Mouse (Mus musculus): ENCODE measurements around the gene Dennd5b. TPM values are rescaled to one million over a fixed set of nuclear protein-coding genes. Genes with fewer than 3 reads are reported as not detected.
"Not testable (repeated sequence)": the region's sequence is repeated elsewhere in the genome, so short reads cannot be mapped to it uniquely, and the experiment has no call there.

Dennd5b gene
- polyA plus RNA-seq, 1 experiment from 2014 or later: 12.1 TPM

DNA sequence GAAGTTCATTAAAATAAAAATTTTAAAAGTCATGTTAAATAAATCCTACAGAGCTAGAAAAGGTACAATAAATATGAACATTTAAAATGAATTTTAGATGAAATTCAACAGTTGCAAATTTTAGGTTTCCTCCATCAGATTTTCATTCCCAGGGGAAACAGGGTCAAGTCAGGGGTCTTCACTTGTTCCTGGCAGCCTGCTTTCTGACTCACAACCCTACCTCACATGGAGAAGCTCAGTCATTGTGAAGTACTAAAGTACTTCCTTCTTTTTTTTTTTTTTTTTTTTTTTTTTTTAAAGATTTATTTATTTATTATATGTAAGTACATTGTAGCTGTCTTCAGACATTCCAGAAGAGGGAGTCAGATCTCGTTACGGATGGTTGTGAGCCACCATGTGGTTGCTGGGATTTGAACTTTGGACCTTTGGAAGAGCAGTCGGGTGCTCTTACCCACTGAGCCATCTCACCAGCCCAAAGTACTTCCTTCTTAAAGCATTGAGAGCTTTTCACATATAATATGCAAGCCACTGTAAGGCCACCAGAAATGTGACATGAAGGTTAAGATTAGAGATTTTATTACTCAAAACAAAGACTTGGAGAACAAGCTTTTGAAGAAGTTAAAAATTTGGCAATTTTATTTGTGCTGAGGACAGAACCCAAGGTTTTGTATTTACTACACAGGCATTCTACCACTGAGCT lies 111.5 kb downstream of the Dennd5b start:
- ATAC-seq (ENCODE audit: insufficient number of reproducible peaks, insufficient read depth, low FRiP score, low read depth); H3K9me3 ChIP-seq (ENCODE audit: control insufficient read depth, low read depth, low read length); H3K9ac ChIP-seq (replicated peaks; ENCODE audit: low read depth, low read length); H3K36me3 ChIP-seq (ENCODE audit: control insufficient read depth, insufficient read depth, low read length); H3K27me3 ChIP-seq (ENCODE audit: control insufficient read depth, insufficient read depth, low read length); H3K4me2 ChIP-seq (replicated peaks; ENCODE audit: low read depth, low read length); H3K4me3 ChIP-seq (ENCODE audit: low read depth, low read length); H3K4me1 ChIP-seq (ENCODE audit: control insufficient read depth, insufficient read depth, low read length); H3K27ac ChIP-seq (ENCODE audit: low read length): not testable (repeated sequence)
- WGBS: 100% methylated on average over 1 of the region's 3 CpGs

GRCm38 (mm10) chr6:148986003-148986402 lies 115.5 kb downstream of the Dennd5b start:
- Histone ChIP-seq H3K9me3 (ENCODE audit: control insufficient read depth, low read depth, low read length) (no peaks in the 10 kb centered on the region), H3K4me1 (ENCODE audit: control insufficient read depth, insufficient read depth, low read length) (no peaks in the 10 kb centered on the region), H3K9ac (replicated peaks; ENCODE audit: low read depth, low read length) (no peak overlapping the region), H3K27ac (ENCODE audit: low read length) (no peak overlapping the region), H3K4me2 (replicated peaks; ENCODE audit: low read depth, low read length) (no peak overlapping the region), H3K36me3 (ENCODE audit: control insufficient read depth, insufficient read depth, low read length) (no peaks in the 10 kb centered on the region), H3K4me3 (ENCODE audit: low read depth, low read length) (no peak overlapping the region), H3K27me3 (ENCODE audit: control insufficient read depth, insufficient read depth, low read length) (no peaks in the 10 kb centered on the region)
- 76% methylated on average over 4 of the region's 4 CpGs for WGBS
- no peak for ATAC-seq (ENCODE audit: insufficient number of reproducible peaks, insufficient read depth, low FRiP score, low read depth)

DNA sequence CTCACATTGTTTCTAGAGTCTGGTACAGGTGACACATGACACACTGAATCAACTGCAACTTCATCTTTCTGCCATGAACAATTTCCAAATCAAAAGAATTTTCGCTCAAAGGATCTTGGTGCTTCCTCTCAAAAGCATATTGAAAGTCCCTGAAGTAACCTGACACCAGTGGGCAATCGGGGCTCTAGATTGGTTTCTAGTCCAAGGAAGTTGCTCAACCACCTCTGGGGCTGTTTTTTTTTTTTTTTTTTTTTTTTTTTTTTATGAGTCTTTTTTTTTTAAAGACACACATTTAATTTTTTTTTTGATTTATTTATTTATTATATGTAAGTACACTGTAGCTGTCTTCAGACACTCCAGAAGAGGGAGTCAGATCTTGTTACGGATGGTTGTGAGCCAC lies 121.0 kb downstream of the Dennd5b start:
- H3K4me1 ChIP-seq (ENCODE audit: control insufficient read depth, insufficient read depth, low read length): no peaks in the 10 kb centered on the region
- no peaks in the 10 kb centered on the region for H3K36me3 ChIP-seq (ENCODE audit: control insufficient read depth, insufficient read depth, low read length)
- WGBS: 44% methylated on average over 2 of the region's 3 CpGs
- H3K27ac ChIP-seq (ENCODE audit: low read length): no peak overlapping the region
- H3K4me3 ChIP-seq (ENCODE audit: low read depth, low read length): no peak overlapping the region
- H3K9me3 ChIP-seq (ENCODE audit: control insufficient read depth, low read depth, low read length): no peaks in the 10 kb centered on the region
- no peak overlapping the region for H3K4me2 ChIP-seq (replicated peaks; ENCODE audit: low read depth, low read length)
- H3K9ac ChIP-seq (replicated peaks; ENCODE audit: low read depth, low read length): no peak overlapping the region
- no peaks in the 10 kb centered on the region for H3K27me3 ChIP-seq (ENCODE audit: control insufficient read depth, insufficient read depth, low read length)
- no peak for ATAC-seq (ENCODE audit: insufficient number of reproducible peaks, insufficient read depth, low FRiP score, low read depth)

DNA sequence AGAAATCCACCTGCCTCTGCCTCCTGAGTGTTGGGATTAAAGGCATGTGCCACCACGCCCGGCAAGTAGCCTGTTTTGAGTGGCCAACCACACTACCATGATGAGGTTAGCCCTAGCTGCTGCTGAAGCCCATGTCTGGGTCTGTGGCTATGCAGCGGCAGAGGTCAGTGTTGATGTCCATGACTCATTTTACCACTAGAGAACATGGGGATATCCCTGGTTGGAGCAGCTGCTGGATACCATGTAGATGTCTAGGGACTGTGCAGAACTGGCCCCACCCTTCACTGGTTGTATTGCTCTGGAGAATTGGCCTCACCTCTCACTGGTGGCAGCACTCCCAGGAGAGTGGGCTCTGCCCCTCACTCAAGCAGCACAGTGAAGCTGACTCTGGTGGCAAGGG lies 126.4 kb downstream of the Dennd5b start:
- no peak overlapping the region for H3K9ac ChIP-seq (replicated peaks; ENCODE audit: low read depth, low read length)
- no peaks in the 10 kb centered on the region for H3K27me3 ChIP-seq (ENCODE audit: control insufficient read depth, insufficient read depth, low read length)
- H3K4me3 ChIP-seq (ENCODE audit: low read depth, low read length): no peak overlapping the region
- H3K9me3 ChIP-seq (ENCODE audit: control insufficient read depth, low read depth, low read length): no peaks in the 10 kb centered on the region
- WGBS: 96% methylated on average over 3 of the region's 3 CpGs
- H3K4me2 ChIP-seq (replicated peaks; ENCODE audit: low read depth, low read length): no peak overlapping the region
- no peak overlapping the region for H3K27ac ChIP-seq (ENCODE audit: low read length)
- ATAC-seq (ENCODE audit: insufficient number of reproducible peaks, insufficient read depth, low FRiP score, low read depth): 0 out of 2 replicates have a peak, but pooled peaks have one; percentile 14
- H3K36me3 ChIP-seq (ENCODE audit: control insufficient read depth, insufficient read depth, low read length): no peaks in the 10 kb centered on the region
- peaks cover 12% of the 10 kb centered on the region; the same call in 1 of the 2 replicates for H3K4me1 ChIP-seq (ENCODE audit: control insufficient read depth, insufficient read depth, low read length)

DNA sequence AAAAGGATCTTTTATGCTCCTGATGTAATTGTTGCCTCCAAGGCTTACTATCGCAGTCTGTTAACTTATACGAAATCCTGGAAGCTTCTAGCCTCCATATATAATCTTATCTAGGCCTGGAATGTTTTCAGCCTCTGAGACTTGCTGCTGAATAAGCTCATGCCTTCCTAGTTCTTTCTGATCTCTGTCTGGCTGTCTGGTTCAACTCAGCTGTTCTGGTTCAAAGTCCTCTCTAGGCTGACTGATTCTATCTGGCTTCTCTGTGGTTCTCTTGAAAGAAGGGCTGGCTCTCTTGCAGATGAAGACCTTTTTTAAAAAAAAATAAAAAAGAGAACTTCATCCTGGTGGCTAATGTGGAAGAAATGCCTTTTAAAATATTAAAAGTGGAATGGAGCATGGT lies 128.6 kb downstream of the Dennd5b start:
- ATAC-seq (ENCODE audit: insufficient number of reproducible peaks, insufficient read depth, low FRiP score, low read depth): no peak
- H3K9me3 ChIP-seq (ENCODE audit: control insufficient read depth, low read depth, low read length): no peaks in the 10 kb centered on the region
- H3K27ac ChIP-seq (ENCODE audit: low read length): no peak overlapping the region
- 44% methylated on average over 2 of the region's 2 CpGs for WGBS
- H3K4me1 ChIP-seq (ENCODE audit: control insufficient read depth, insufficient read depth, low read length): peaks cover 12% of the 10 kb centered on the region; the same call in 1 of the 2 replicates
- no peak overlapping the region for H3K9ac ChIP-seq (replicated peaks; ENCODE audit: low read depth, low read length)
- H3K4me3 ChIP-seq (ENCODE audit: low read depth, low read length): no peak overlapping the region
- H3K36me3 ChIP-seq (ENCODE audit: control insufficient read depth, insufficient read depth, low read length): no peaks in the 10 kb centered on the region
- no peaks in the 10 kb centered on the region for H3K27me3 ChIP-seq (ENCODE audit: control insufficient read depth, insufficient read depth, low read length)
- H3K4me2 ChIP-seq (replicated peaks; ENCODE audit: low read depth, low read length): no peak overlapping the region

- H3K4me2 ChIP-seq (replicated peaks; ENCODE audit: low read depth, low read length): no peak overlapping the region
- H3K27me3 ChIP-seq (ENCODE audit: control insufficient read depth, insufficient read depth, low read length): no peaks in the 10 kb centered on the region
- no peak overlapping the region for H3K4me3 ChIP-seq (ENCODE audit: low read depth, low read length)
- 23% methylated on average over 9 of the region's 9 CpGs for WGBS
- H3K36me3 ChIP-seq (ENCODE audit: control insufficient read depth, insufficient read depth, low read length): no peaks in the 10 kb centered on the region
- no peak for ATAC-seq (ENCODE audit: insufficient number of reproducible peaks, insufficient read depth, low FRiP score, low read depth)
- H3K27ac ChIP-seq (ENCODE audit: low read length): no peak overlapping the region
- H3K4me1 ChIP-seq (ENCODE audit: control insufficient read depth, insufficient read depth, low read length): peaks cover 12% of the 10 kb centered on the region; the same call in 1 of the 2 replicates
- H3K9ac ChIP-seq (replicated peaks; ENCODE audit: low read depth, low read length): no peak overlapping the region
- no peaks in the 10 kb centered on the region for H3K9me3 ChIP-seq (ENCODE audit: control insufficient read depth, low read depth, low read length)
These were observed 129.2 kb downstream of the Dennd5b start for GRCm38 (mm10) chr6:148972059-148972848.

GRCm38 (mm10) chr6:148971385-148971940 lies 130.0 kb downstream of the Dennd5b start:
- Histone ChIP-seq H3K36me3 (ENCODE audit: control insufficient read depth, insufficient read depth, low read length) (no peaks in the 10 kb centered on the region), H3K4me2 (replicated peaks; ENCODE audit: low read depth, low read length) (0 out of 2 replicates have a peak overlapping the region, but pooled peaks have one; percentile 6), H3K9ac (replicated peaks; ENCODE audit: low read depth, low read length) (no peak overlapping the region), H3K4me1 (ENCODE audit: control insufficient read depth, insufficient read depth, low read length) (peaks cover 12% of the 10 kb centered on the region; the same call in 1 of the 2 replicates), H3K27ac (ENCODE audit: low read length) (no peak overlapping the region), H3K4me3 (ENCODE audit: low read depth, low read length) (no peak overlapping the region), H3K9me3 (ENCODE audit: control insufficient read depth, low read depth, low read length) (no peaks in the 10 kb centered on the region), H3K27me3 (ENCODE audit: control insufficient read depth, insufficient read depth, low read length) (no peaks in the 10 kb centered on the region)
- peak; percentile 33; the same call in 1 of the 2 replicates for ATAC-seq (ENCODE audit: insufficient number of reproducible peaks, insufficient read depth, low FRiP score, low read depth)
- 31% methylated on average over 9 of the region's 9 CpGs for WGBS

- no peaks in the 10 kb centered on the region for H3K36me3 ChIP-seq (ENCODE audit: control insufficient read depth, insufficient read depth, low read length)
- 21% methylated on average over 1 of the region's 1 CpGs for WGBS
- no peak overlapping the region for H3K9ac ChIP-seq (replicated peaks; ENCODE audit: low read depth, low read length)
- H3K4me2 ChIP-seq (replicated peaks; ENCODE audit: low read depth, low read length): no peak overlapping the region
- H3K4me3 ChIP-seq (ENCODE audit: low read depth, low read length): no peak overlapping the region
- H3K9me3 ChIP-seq (ENCODE audit: control insufficient read depth, low read depth, low read length): no peaks in the 10 kb centered on the region
- H3K27ac ChIP-seq (ENCODE audit: low read length): no peak overlapping the region
- H3K27me3 ChIP-seq (ENCODE audit: control insufficient read depth, insufficient read depth, low read length): no peaks in the 10 kb centered on the region
- no peak for ATAC-seq (ENCODE audit: insufficient number of reproducible peaks, insufficient read depth, low FRiP score, low read depth)
- no peaks in the 10 kb centered on the region for H3K4me1 ChIP-seq (ENCODE audit: control insufficient read depth, insufficient read depth, low read length)
These were observed 140.2 kb downstream of the Dennd5b start for GRCm38 (mm10) chr6:148961285-148961684.
